Mouse (Mus musculus): ENCODE measurements around the gene Zdhhc17. TPM values are rescaled to one million over a fixed set of nuclear protein-coding genes. Genes with fewer than 3 reads are reported as not detected.

The Zdhhc17 gene
- polyA plus RNA-seq, 1 experiment from 2014 or later = 21.7 TPM

Other genes starting within 250 kb of the Zdhhc17 start
- gene Csrp2, start 90.4 kb downstream of the Zdhhc17 start, polyA plus RNA-seq (2016; fragmentation: Nextera tagmentation; extraction: Ambion mirVana) = 400 and 430 TPM in 2 replicates
- 11.5 and 18.2 TPM in 2 replicates for gene Osbpl8, start 154.6 kb upstream of the Zdhhc17 start, polyA plus RNA-seq (2016; fragmentation: Nextera tagmentation; extraction: Ambion mirVana)

Data from heart, embryonic 10.5 days (tissue).